8 mouse cellular contexts compared by ENCODE assay signal in genomic region chr17:50369216-50369875, GRCm38 (mm10).
DNase-seq lines count a peak whose midpoint lies in the region.

No protein-coding gene starts in this region.

- intact Hi-C loops in left cerebral cortex, postnatal 10 days (cut with DNase I) = no loop called here

- peak; percentile 37 for DNase-seq in gastrocnemius, adult 18-20 months (ENCODE audit: low spot score)
- no peak for DNase-seq in gastrocnemius, postnatal 10 days
- DNase-seq in adipocyte (ENCODE audit: low spot score) = peak; percentile 5
- DNase-seq in heart, postnatal 4 days = peak; percentile 23
- DNase-seq in lung, postnatal 36 days = peak; percentile 64
- DNase-seq in left cerebral cortex, postnatal 10 days (ENCODE audit: extremely low spot score in 1 of 2, low spot score in 2 of 2) = no peak
- DNase-seq in frontal cortex, postnatal 14 days (ENCODE audit: low spot score in 2 of 2) = no peak
- no peak for DNase-seq in embryo, embryonic 11 days

Comparison
In these comparisons a context has a peak if more than half of its experiments do, and no peak if none do; other contexts are left out.
1. DNase-seq: peak in gastrocnemius, adult 18-20 months (single experiment), adipocyte (single experiment), heart, postnatal 4 days (single experiment) and lung, postnatal 36 days (single experiment); none in gastrocnemius, postnatal 10 days (single experiment), left cerebral cortex, postnatal 10 days (0 of 2), frontal cortex, postnatal 14 days (0 of 2) and embryo, embryonic 11 days (single experiment).